Mouse (Mus musculus): ENCODE results near the gene Olfr10.

The Olfr10 gene

DNA sequence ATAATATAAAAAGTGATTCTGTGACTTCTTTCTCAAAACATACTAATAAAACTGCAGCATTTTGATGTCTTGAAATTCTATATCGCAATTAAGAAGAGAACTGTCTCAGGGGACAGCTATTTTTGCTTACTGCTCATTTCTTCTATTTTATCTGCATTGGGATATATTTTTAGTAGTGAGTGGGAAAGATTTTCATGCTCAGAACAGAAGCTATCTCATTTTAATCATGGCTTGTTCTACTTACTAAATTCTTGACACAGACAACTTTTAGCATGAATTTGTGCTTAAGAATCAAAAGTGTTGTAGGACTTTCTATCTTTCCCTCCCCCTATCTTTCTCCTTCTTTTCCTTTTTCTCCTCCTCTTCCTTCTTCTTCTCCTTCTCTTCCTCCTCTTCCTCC, 25.1 kb downstream of the Olfr10 start:
- DNase-seq: no peak

DNA sequence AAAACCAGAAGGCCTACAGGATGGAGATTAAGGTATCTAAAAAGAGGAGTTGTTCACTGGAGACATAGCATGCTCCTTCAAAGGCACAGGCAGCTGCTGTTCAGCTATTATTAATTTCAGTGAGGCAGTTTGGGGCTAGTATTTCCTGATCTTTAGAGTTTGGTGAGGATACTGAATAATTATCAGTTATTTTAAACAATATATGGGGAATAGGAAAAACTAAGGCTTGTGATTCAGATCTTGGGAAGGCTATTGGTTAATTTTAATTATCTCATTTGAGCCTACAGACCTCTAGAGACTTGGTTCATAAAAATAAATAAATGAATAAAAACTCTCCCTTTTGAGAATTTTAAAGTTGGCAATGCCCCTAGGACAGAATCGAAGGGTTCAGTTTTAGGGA, 30.3 kb downstream of the Olfr10 start, which contains the start of gene Olfr1390:
Olfr1390 (plus strand) TSS at position 301 of the 400 bp plus-strand sequence.
- no peak for DNase-seq

DNA sequence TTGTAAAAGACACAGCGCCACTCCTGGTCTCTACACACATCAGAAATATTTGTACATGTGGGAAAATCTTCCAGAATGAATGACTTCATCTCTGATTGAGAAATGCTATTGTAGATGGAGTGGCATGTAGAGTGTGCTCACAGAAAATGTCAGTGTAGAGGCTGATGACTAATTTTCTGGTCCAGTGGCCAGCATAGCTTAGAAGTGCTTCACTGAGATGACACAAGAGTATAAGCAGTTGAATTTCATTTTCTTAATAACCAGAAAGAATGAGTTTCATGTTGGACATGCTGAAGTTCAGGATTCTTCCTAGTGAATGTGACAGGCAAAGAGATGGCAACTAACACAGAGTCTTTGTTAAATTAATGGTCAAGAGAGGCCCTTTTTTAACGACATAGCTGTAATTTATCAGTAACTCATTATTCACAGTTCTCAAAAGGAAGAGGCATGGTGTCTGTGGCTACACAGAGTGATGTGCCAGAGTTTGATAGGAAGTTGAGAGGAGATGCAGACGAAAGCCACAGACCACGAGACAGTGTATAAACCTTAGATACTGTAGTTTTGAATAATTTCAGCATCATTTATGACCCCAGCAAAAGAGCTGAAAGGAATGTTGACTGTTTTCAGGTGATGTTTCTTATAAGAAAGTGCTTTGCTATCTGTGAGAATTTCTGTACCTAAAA, 32.8 kb downstream of the Olfr10 start:
- DNase-seq: no peak

Measured in thymus, postnatal 4 days (tissue).